ENCODE assay signal across 14 mouse cellular contexts in the genomic region with DNA sequence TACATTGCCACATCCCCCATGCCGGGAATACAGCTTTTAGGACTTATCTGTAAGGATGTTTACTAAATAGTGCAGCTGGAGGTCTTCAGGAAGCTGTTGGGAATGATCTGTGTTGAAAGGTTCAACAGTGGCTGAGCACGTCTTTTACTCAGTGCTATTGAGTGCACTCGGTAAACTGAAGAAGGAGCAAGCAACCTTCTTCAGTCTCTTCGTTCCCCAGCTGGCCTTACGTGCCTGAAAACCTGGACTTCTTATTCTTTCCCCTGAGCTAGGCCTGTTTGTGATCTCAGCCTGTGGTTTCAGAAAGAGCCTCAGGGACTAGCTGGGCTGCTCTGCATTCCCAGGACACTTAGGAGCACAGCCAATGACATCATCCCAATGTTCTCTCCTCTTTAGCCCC. TPM values are rescaled to one million over a fixed set of nuclear protein-coding genes. Genes with fewer than 3 reads are reported as not detected.
DNase-seq lines count a peak whose midpoint lies in the region; ATAC-seq and TF ChIP-seq lines count a peak whose summit lies in the region.
"Had no signal": no experiment of that assay in that cellular context is flagged by ENCODE, and none has a peak within 500 bp of the region (broad histone marks: within the 10 kb centered on the region; RNA-seq: fewer than 3 reads in every experiment).

No protein-coding gene starts in this region.

- no peaks in the 10 kb centered on the region for H3K4me1 ChIP-seq in forebrain, embryonic 10.5 days
- no peaks in the 10 kb centered on the region for H3K4me1 ChIP-seq in forebrain, embryonic 15.5 days
- H3K4me1 ChIP-seq in kidney, adult 2 months (ENCODE audit: control insufficient read depth, insufficient read depth, low read length), result no peaks in the 10 kb centered on the region
- H3K4me1 ChIP-seq in midbrain, postnatal 0 days (ENCODE audit: insufficient read depth, low read length), result no peaks in the 10 kb centered on the region
- H3K4me1 ChIP-seq in midbrain, embryonic 10.5 days, result no peaks in the 10 kb centered on the region
- H3K4me1 ChIP-seq: midbrain, embryonic 12.5 days; neural tube, embryonic 13.5 days had no signal

- WGBS in forebrain, embryonic 10.5 days, result 77% methylated on average over 5 of the region's 5 CpGs
- 71% methylated on average over 5 of the region's 5 CpGs for WGBS in forebrain, embryonic 15.5 days
- 53% methylated on average over 5 of the region's 5 CpGs for WGBS in kidney, adult 2 months
- WGBS in midbrain, postnatal 0 days, result 76% methylated on average over 5 of the region's 5 CpGs
- 83% methylated on average over 5 of the region's 5 CpGs for WGBS in midbrain, embryonic 10.5 days

- no peak for ATAC-seq in forebrain, embryonic 15.5 days (replicated peaks)
- ATAC-seq in midbrain, postnatal 0 days (ENCODE audit: low FRiP score), result no peak

- TF ChIP-seq CTCF in kidney, adult 2 months (conservative IDR thresholded peaks at IDR 0.05; ENCODE audit: insufficient read depth, insufficient read length, low read depth, low read length), result no peak
- TF ChIP-seq CTCF in midbrain, postnatal 0 days (IDR thresholded peaks at IDR 0.05), result no peak

- H3K27me3 ChIP-seq in forebrain, embryonic 10.5 days (ENCODE audit: poor library complexity, severe bottlenecking), result no peaks in the 10 kb centered on the region
- no peaks in the 10 kb centered on the region for H3K27me3 ChIP-seq in forebrain, embryonic 15.5 days
- H3K27me3 ChIP-seq in kidney, adult 2 months (replicated peaks; ENCODE audit: control insufficient read depth, insufficient read depth, low read length), result no peaks in the 10 kb centered on the region
- no peaks in the 10 kb centered on the region for H3K27me3 ChIP-seq in midbrain, postnatal 0 days (ENCODE audit: insufficient read depth, low read length)
- no peaks in the 10 kb centered on the region for H3K27me3 ChIP-seq in midbrain, embryonic 10.5 days (ENCODE audit: low read depth, poor library complexity, severe bottlenecking)
- H3K27me3 ChIP-seq: midbrain, embryonic 12.5 days; neural tube, embryonic 13.5 days had no signal

- DNase-seq in forebrain, embryonic 10.5 days (ENCODE audit: extremely low spot score, low spot score), result peak; percentile 5
- peak; percentile 1 for DNase-seq in kidney, adult 18-20 months
- no peak for DNase-seq in kidney, adult 2 months
- peak; percentile 0 for DNase-seq in midbrain, postnatal 0 days (ENCODE audit: low spot score)
- DNase-seq in midbrain, embryonic 10.5 days (ENCODE audit: low spot score), result no peak
- DNase-seq in lung, postnatal 36 days, result peak; percentile 0
- no peak for DNase-seq in thymus, postnatal 25 days
- DNase-seq: cerebellum, adult 2 months; gastrocnemius, postnatal 10 days had no signal

- no peaks in the 10 kb centered on the region for H3K36me3 ChIP-seq in forebrain, embryonic 10.5 days (replicated peaks)
- H3K36me3 ChIP-seq in forebrain, embryonic 15.5 days, result no peaks in the 10 kb centered on the region
- H3K36me3 ChIP-seq in kidney, adult 2 months (ENCODE audit: control insufficient read depth, insufficient read depth, low read length), result no peaks in the 10 kb centered on the region
- no peaks in the 10 kb centered on the region for H3K36me3 ChIP-seq in midbrain, postnatal 0 days (ENCODE audit: insufficient read depth, low read length)
- H3K36me3 ChIP-seq in midbrain, embryonic 10.5 days, result no peaks in the 10 kb centered on the region
- H3K36me3 ChIP-seq: midbrain, embryonic 12.5 days; neural tube, embryonic 13.5 days had no signal

- no peak overlapping the region for H3K4me2 ChIP-seq in forebrain, embryonic 15.5 days (replicated peaks)
- H3K4me2 ChIP-seq in midbrain, postnatal 0 days (ENCODE audit: low read depth, low read length, poor library complexity, severe bottlenecking), result no peak overlapping the region
- H3K4me2 ChIP-seq: midbrain, embryonic 12.5 days; neural tube, embryonic 13.5 days had no signal

- no peak overlapping the region for H3K4me3 ChIP-seq in forebrain, embryonic 10.5 days
- no peak overlapping the region for H3K4me3 ChIP-seq in forebrain, embryonic 15.5 days
- no peak overlapping the region for H3K4me3 ChIP-seq in kidney, adult 2 months (ENCODE audit: insufficient read depth, low read depth, low read length)
- no peak overlapping the region for H3K4me3 ChIP-seq in midbrain, postnatal 0 days (ENCODE audit: low read depth, low read length)
- no peak overlapping the region for H3K4me3 ChIP-seq in midbrain, embryonic 10.5 days
- H3K4me3 ChIP-seq: midbrain, embryonic 12.5 days; neural tube, embryonic 13.5 days had no signal

- no peaks in the 10 kb centered on the region for H3K9me3 ChIP-seq in forebrain, embryonic 10.5 days
- H3K9me3 ChIP-seq in forebrain, embryonic 15.5 days, result no peaks in the 10 kb centered on the region
- no peaks in the 10 kb centered on the region for H3K9me3 ChIP-seq in midbrain, postnatal 0 days (ENCODE audit: low read length)
- no peaks in the 10 kb centered on the region for H3K9me3 ChIP-seq in midbrain, embryonic 10.5 days (replicated peaks)
- H3K9me3 ChIP-seq: midbrain, embryonic 12.5 days; neural tube, embryonic 13.5 days had no signal

- no peak overlapping the region for H3K27ac ChIP-seq in forebrain, embryonic 10.5 days
- no peak overlapping the region for H3K27ac ChIP-seq in forebrain, embryonic 15.5 days (replicated peaks)
- no peak overlapping the region for H3K27ac ChIP-seq in kidney, adult 2 months (ENCODE audit: insufficient read depth, low read depth, low read length)
- H3K27ac ChIP-seq in midbrain, postnatal 0 days (ENCODE audit: low read depth, low read length), result no peak overlapping the region
- no peak overlapping the region for H3K27ac ChIP-seq in midbrain, embryonic 10.5 days (replicated peaks)
- H3K27ac ChIP-seq: liver, embryonic 14.5 days; midbrain, embryonic 12.5 days; neural tube, embryonic 13.5 days had no signal

- no peak for TF ChIP-seq POLR2A in kidney, adult 2 months (IDR thresholded peaks at IDR 0.05; ENCODE audit: low read depth, low read length)

- no peak overlapping the region for H3K9ac ChIP-seq in forebrain, embryonic 15.5 days (replicated peaks)
- no peak overlapping the region for H3K9ac ChIP-seq in midbrain, postnatal 0 days (replicated peaks; ENCODE audit: low read length, poor library complexity, severe bottlenecking)
- H3K9ac ChIP-seq: liver, embryonic 14.5 days; midbrain, embryonic 12.5 days; neural tube, embryonic 13.5 days had no signal

RNA-seq across cellular contexts. Expression of gene Rhox5, which starts 51.2 kb away (rescaled TPM):
- polyA plus RNA-seq in forebrain, embryonic 10.5 days (2016; fragmentation: Nextera tagmentation; extraction: Ambion mirVana), result 1.4 and 1.7 TPM in 2 replicates
- not detected in 2 replicates for polyA plus RNA-seq in forebrain, embryonic 15.5 days (2015; fragmentation: Nextera tagmentation; extraction: Ambion mirVana)
- not detected in 2 replicates for polyA plus RNA-seq in kidney, adult 2 months (2012; rRNA removed)
- total RNA-seq in midbrain, postnatal 0 days (2014; rRNA removed), result 1.5 TPM in 1 of 2 replicates, not detected in the other
- 0.69 and 1.1 TPM in 2 replicates for polyA plus RNA-seq in midbrain, postnatal 0 days (2015; fragmentation: Nextera tagmentation; extraction: Ambion mirVana)
- polyA plus RNA-seq in midbrain, embryonic 10.5 days (2016; fragmentation: Nextera tagmentation; extraction: Ambion mirVana), result 1.8 and 1.9 TPM in 2 replicates
- total RNA-seq: gastrocnemius, postnatal 10 days; left cerebral cortex, postnatal 14 days had no signal

Comparison
In these comparisons a context has a peak if more than half of its experiments do, and no peak if none do; other contexts are left out.
1. DNase-seq: peak in forebrain, embryonic 10.5 days (single experiment), kidney, adult 18-20 months (single experiment), midbrain, postnatal 0 days (single experiment) and lung, postnatal 36 days (single experiment); none in kidney, adult 2 months (single experiment), midbrain, embryonic 10.5 days (single experiment) and thymus, postnatal 25 days (single experiment).